Mouse (Mus musculus) kidney, adult 2 months (tissue): ENCODE data around the gene Cacng3. TPM values are rescaled to one million over a fixed set of nuclear protein-coding genes. Genes with fewer than 3 reads are reported as not detected.
A peak's percentile ranks its signal among the peaks of the same experiment; 100 is the strongest.

ENCODE experiments used
- DNase-seq: peaks from one replicate; pipeline ENCODE4 v3.0.0; 2021
- H3K27ac ChIP-seq: fragments of 200-500 bp; 2 replicates; pipeline ENCODE4 v1.5.1; 2012; ENCODE audit warnings: low read depth, low read length, control low read depth, inconsistent platforms; ENCODE audit not compliant: insufficient read depth
- H3K27me3 ChIP-seq: fragments of 200-500 bp; replicated peaks from 2 replicates; pipeline ENCODE4 v1.6.1; 2012; ENCODE audit warnings: mild to moderate bottlenecking, moderate library complexity, low read length, inconsistent platforms; ENCODE audit not compliant: control insufficient read depth, insufficient read depth
- H3K36me3 ChIP-seq: fragments of 200-500 bp; 2 replicates; pipeline ENCODE4 v1.6.1; 2012; ENCODE audit warnings: mild to moderate bottlenecking, moderate library complexity, low read length, inconsistent platforms; ENCODE audit not compliant: control insufficient read depth, insufficient read depth
- H3K4me1 ChIP-seq: fragments of 200-500 bp; 2 replicates; pipeline ENCODE4 v1.6.1; 2011; ENCODE audit warnings: low read length; ENCODE audit not compliant: control insufficient read depth, insufficient read depth
- H3K4me3 ChIP-seq: fragments of 200-500 bp; 2 replicates; pipeline ENCODE4 v1.5.1; 2011; ENCODE audit warnings: mild to moderate bottlenecking, low read depth, low read length, control low read depth; ENCODE audit not compliant: insufficient read depth
- CTCF ChIP-seq: fragments of 200-500 bp; conservative IDR thresholded peaks from 2 replicates; pipeline ENCODE4 v1.5.1; 2011; ENCODE audit warnings: low read depth, mild to moderate bottlenecking, control low read depth, low read length, moderate library complexity, mixed read lengths; ENCODE audit not compliant: insufficient read depth, insufficient read length
- POLR2A ChIP-seq: fragments of 200-500 bp; IDR thresholded peaks from one replicate; pipeline ENCODE4 v1.6.1; 2011; ENCODE audit warnings: low read depth, low read length, control low read depth
- WGBS: fragments of 180-500 bp; shearing (Covaris S2); methylation state at CpG from one replicate; pipeline ENCODE4 v1.1.7; 2018; 5-methylcytosine and 5-hydroxymethylcytosine counted together
- polyA plus RNA-seq: library from polyadenylated mRNA; depleted of rRNA; stranded (reverse); fragments of >200 nt; gene quantifications from 2 replicates; pipeline ENCODE4 v1.2.3, GENCODE M21; 2012

Cacng3 gene
- polyA plus RNA-seq, 1 experiment = 0.03 TPM

DNA sequence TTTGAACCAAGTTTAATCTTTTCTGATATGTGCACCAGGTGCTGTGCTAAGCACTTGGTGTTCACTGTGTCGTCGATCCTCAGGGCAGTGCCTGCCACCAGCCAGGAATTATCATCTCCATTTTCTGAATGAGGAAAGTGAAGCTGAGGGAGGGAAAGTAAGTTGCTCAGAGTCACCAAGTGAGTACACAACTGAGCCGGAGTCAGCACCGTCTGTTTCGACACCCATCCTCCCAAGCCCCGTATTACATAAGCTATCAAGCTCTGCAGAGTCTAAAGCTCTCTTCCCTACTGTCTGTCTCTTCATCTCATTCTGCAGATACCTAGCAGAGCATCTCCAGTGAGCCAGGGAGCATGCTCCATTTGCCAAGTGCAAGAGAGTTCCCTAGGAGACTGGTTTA, 124.8 kb downstream of the Cacng3 start:
- 77% methylated on average over 6 of the region's 6 CpGs for WGBS
- no peak for DNase-seq
- Histone ChIP-seq H3K4me3 (no peak overlapping the region), H3K36me3 (no peaks in the 10 kb centered on the region), H3K4me1 (peaks cover 5% of the 10 kb centered on the region; the same call in 1 of the 2 replicates), H3K27me3 (no peaks in the 10 kb centered on the region), H3K27ac (no peak overlapping the region)
- no peak for TF ChIP-seq POLR2A
- TF ChIP-seq CTCF = no peak

DNA sequence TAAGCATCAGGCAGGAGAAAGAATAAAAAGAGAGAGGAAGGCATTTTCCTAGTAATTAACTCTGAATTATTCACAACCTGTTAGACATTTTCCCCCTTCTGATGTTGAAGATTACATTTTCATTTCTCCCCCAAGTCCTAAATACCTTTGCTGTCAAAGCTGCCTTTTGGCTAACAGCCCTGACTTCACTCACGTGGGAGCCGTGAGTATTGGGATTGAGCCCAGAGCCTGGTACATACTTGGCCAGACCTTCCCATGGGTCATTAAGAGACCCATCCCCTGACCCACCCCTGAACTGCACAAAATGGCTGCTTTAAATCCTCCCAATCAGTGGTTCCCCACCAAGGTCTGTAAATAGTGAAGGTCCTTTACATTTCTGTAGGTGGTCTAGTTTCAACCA, 130.5 kb downstream of the Cacng3 start:
- no peaks in the 10 kb centered on the region for H3K27me3 ChIP-seq
- no peak overlapping the region for H3K4me3 ChIP-seq
- no peak for TF ChIP-seq CTCF
- TF ChIP-seq POLR2A = no peak
- WGBS = 32% methylated on average over 2 of the region's 2 CpGs
- H3K36me3 ChIP-seq = no peaks in the 10 kb centered on the region
- 0 out of 2 replicates have a peak, but pooled peaks cover 2% of the 10 kb centered on the region for H3K4me1 ChIP-seq
- H3K27ac ChIP-seq = no peak overlapping the region
- DNase-seq = peak; percentile 29

DNA sequence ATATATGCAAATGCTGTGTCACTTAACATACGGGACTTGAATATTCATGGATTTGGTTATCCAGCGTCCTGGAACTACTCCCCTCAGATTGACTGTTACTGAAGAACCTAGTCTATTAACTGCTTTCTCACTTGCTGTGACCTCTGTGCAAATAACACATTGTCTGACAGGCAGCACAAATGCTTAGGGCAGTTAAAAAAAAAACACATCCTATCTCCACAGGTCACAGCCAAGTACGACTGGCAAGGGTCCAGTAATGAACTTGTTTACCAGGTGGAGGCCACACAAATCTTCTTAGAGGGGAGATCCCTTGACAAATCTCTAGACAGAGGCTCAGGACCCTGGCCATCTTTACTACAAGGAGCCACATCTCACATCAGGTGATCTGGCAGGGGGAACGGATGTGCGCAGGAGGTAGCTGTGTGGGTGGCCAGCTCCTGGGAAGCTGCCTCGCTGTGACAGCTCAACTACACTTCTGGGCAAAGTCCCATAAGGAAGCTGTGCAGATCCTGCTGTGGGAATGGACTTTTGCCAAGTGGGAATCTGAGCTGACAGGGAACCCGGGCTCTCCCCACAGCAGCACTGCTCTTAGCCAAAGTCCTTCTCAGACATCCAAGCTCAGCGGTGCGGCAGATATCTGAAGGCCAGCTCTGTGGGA, 133.7 kb downstream of the Cacng3 start:
- no peaks in the 10 kb centered on the region for H3K36me3 ChIP-seq
- 23% methylated on average over 9 of the region's 9 CpGs for WGBS
- peak; percentile 95 for DNase-seq
- H3K27me3 ChIP-seq = no peaks in the 10 kb centered on the region
- peak overlapping the region; percentile 71 for H3K27ac ChIP-seq
- no peak overlapping the region for H3K4me3 ChIP-seq
- no peak for TF ChIP-seq CTCF
- 0 out of 2 replicates have a peak, but pooled peaks cover 2% of the 10 kb centered on the region for H3K4me1 ChIP-seq

DNA sequence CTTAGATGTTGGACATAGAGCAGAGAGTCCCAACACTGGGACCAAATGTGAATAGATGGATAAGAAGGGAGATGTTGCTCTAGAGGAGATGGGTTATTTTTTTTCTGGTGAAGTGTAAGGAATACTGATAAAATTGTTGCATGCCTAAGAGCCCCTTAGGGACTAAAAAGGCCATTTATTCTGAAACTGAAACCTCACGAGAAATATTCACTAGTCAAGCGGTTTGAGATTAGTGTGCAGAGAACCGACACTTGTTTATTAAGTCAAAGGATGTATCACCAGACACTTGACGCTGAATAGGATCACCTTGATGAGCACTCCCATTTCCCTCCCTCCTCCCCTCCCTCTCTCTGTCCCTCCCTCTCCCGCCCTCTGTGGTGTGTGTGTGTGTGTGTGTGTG, 136.2 kb downstream of the Cacng3 start:
- H3K4me1 ChIP-seq = 0 out of 2 replicates have a peak, but pooled peaks cover 2% of the 10 kb centered on the region
- H3K36me3 ChIP-seq = no peaks in the 10 kb centered on the region
- 64% methylated on average over 5 of the region's 5 CpGs for WGBS

DNA sequence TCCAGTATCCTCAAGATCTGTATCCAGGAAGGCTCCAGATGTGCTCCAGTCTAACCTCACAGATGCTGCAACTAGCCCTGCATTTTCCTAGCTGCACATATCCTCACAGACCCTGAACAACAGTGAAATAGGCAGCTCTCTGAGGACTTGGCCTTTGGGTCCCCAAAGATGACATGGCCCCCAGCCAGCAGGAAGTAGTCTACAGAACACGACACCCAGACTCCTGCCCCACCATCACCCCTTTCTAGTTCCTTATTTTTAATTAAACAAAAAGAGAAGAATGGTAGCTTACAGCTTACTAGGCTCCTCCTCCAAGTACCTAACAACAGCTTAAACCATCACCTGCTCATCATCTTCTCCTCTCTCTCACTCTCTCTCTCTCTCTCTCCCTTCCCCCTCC, 143.4 kb downstream of the Cacng3 start:
- no peak overlapping the region for H3K4me3 ChIP-seq
- H3K27ac ChIP-seq = no peak overlapping the region
- H3K27me3 ChIP-seq = no peaks in the 10 kb centered on the region
- 20% methylated on average over 1 of the region's 1 CpGs for WGBS
- DNase-seq = no peak
- no peaks in the 10 kb centered on the region for H3K4me1 ChIP-seq
- no peaks in the 10 kb centered on the region for H3K36me3 ChIP-seq
- TF ChIP-seq POLR2A (no peak), CTCF (no peak)

More for the DNA sequence above, 136.2 kb downstream of the Cacng3 start:
- no peak for DNase-seq
- Histone ChIP-seq H3K27ac (no peak overlapping the region), H3K27me3 (no peaks in the 10 kb centered on the region), H3K4me3 (no peak overlapping the region)
- TF ChIP-seq POLR2A (no peak), CTCF (no peak)

DNA sequence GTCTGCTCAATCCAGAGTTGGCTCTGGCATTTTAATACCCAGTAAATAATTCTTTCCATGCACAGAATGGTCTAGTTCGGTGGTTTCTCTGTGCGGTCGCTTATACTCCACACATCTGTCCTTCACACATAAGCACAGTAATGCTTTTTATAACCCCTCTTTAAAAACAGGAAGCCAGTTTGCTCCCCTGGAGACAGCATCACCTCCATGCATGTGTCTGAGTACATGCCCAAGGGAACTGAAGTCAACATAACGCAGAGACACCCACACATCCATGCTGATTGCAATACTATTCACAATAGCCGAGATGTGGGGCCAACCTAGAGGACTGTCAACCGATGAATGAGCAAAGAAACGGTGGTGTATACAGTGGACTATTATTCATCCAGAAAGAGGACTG, 147.3 kb downstream of the Cacng3 start:
- Histone ChIP-seq H3K4me1 (no peaks in the 10 kb centered on the region), H3K36me3 (no peaks in the 10 kb centered on the region), H3K27ac (no peak overlapping the region), H3K27me3 (no peaks in the 10 kb centered on the region), H3K4me3 (no peak overlapping the region)
- DNase-seq = no peak
- WGBS = 80% methylated on average over 7 of the region's 7 CpGs
- TF ChIP-seq CTCF (no peak), POLR2A (no peak)
